Mouse (Mus musculus) brain, embryonic 14.5 days (tissue): Measurements from ENCODE around the gene Slc5a5.

Experiments used
- CTCF ChIP-seq: fragments of 200-500 bp; IDR thresholded peaks from 2 replicates; pipeline ENCODE4 v1.5.1; 2012; ENCODE audit warnings: inconsistent platforms, mild to moderate bottlenecking, moderate library complexity, borderline replicate concordance; ENCODE audit not compliant: insufficient read depth, insufficient read length; ENCODE audit errors: extremely low read depth
- POLR2A ChIP-seq: fragments of 200-500 bp; IDR thresholded peaks from 2 replicates; pipeline ENCODE4 v1.6.1; 2012; ENCODE audit warnings: mild to moderate bottlenecking, inconsistent platforms, borderline replicate concordance; ENCODE audit not compliant: poor library complexity, insufficient read depth, insufficient read length, severe bottlenecking; ENCODE audit errors: extremely low read depth

DNA sequence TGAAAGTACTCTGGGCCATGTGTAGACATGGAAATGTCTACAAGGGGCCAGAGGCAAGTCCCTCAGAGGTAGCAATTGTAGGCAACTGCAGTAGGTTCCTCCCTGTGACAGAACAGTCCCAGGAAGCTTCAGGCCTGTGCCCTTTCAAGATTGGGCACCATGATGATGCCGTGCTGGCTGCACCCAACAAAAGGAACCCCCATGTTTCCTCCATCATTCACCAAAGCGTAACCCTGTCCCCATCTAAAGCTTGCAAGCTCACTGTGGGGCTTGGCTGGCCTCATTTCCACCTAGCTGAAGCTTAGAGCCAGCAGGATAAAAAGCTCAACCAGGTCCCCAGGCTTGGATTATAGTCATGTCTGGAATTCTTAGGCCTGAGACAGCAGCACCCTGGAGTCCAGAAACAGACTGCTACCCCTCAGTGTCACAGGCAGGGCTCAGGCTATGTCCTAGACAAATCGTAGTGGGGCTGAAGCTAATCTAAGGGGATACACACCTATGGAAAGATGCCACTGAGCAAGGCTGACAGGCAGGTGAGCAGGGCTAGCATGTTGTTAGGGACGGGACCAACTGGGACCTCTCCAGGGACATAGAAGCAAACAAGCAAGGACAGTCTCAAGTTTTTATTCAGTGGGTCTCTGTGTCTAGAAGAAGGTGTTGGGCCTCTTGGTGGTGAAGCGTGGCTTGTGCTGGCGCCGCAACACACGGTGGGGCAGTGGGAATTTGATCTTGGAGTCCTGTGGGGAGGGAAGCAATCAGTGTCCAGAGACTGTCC is 2.4 kb upstream of the Slc5a5 start:
- TF ChIP-seq CTCF (no peak), POLR2A (no peak)
